Mouse (Mus musculus) megakaryocyte, adult 5-6 weeks (primary cell): ENCODE results near the gene Tbc1d16. TPM values are rescaled to one million over a fixed set of nuclear protein-coding genes. Genes with fewer than 3 reads are reported as not detected.

Source experiments
- ATAC-seq: 2 replicates; pipeline ENCODE4 v1.8.0; 2016; ENCODE audit warnings: mild to moderate bottlenecking, inconsistent platforms; ENCODE audit not compliant: poor library complexity, severe bottlenecking
- total RNA-seq, 2 experiments: library from RNA; stranded (forward) in 1 of 2; stranded (reverse) in 1 of 2; fragments of 153-499, 151-499 nt in 1 of 2; fragments of 221-1000, 200-1000 nt in 1 of 2; gene quantifications; 2 replicates each; pipeline versions ENCODE4 v1.2.3 to v1.2.4; 2015 to 2017

The Tbc1d16 gene
- total RNA-seq, 2 experiments from 2014 or later: 0.59 to 0.71 TPM

GRCm38 (mm10) chr11:119180824-119181582 is 47.3 kb downstream of the Tbc1d16 start:
- no peak for ATAC-seq

GRCm38 (mm10) chr11:119178317-119178716 is 50.0 kb downstream of the Tbc1d16 start:
- no peak for ATAC-seq

GRCm38 (mm10) chr11:119176389-119177179 is 51.7 kb downstream of the Tbc1d16 start:
- no peak for ATAC-seq

GRCm38 (mm10) chr11:119171588-119171987 is 56.7 kb downstream of the Tbc1d16 start:
- no peak for ATAC-seq

- no peak for ATAC-seq
Measured at GRCm38 (mm10) chr11:119168851-119169250, 59.4 kb downstream of the Tbc1d16 start.

- peak; percentile 91 for ATAC-seq
Measured at GRCm38 (mm10) chr11:119165995-119166394, 62.3 kb downstream of the Tbc1d16 start.

GRCm38 (mm10) chr11:119164375-119164774 is 63.9 kb downstream of the Tbc1d16 start:
- ATAC-seq: no peak

GRCm38 (mm10) chr11:119163734-119163992 is 64.6 kb downstream of the Tbc1d16 start:
- no peak for ATAC-seq

GRCm38 (mm10) chr11:119162959-119163733 is 65.2 kb downstream of the Tbc1d16 start:
- ATAC-seq: no peak

GRCm38 (mm10) chr11:119161665-119162064 is 66.6 kb downstream of the Tbc1d16 start:
- ATAC-seq: no peak

- no peak for ATAC-seq
Measured at GRCm38 (mm10) chr11:119160050-119160449, 68.2 kb downstream of the Tbc1d16 start.

- ATAC-seq: no peak
Measured at GRCm38 (mm10) chr11:119159496-119159895, 68.8 kb downstream of the Tbc1d16 start.

GRCm38 (mm10) chr11:119157377-119158189 is 70.7 kb downstream of the Tbc1d16 start:
- no peak for ATAC-seq

GRCm38 (mm10) chr11:119156481-119157254 is 71.6 kb downstream of the Tbc1d16 start:
- no peak for ATAC-seq

- ATAC-seq: no peak
Measured at GRCm38 (mm10) chr11:119155638-119156480, 72.4 kb downstream of the Tbc1d16 start.

GRCm38 (mm10) chr11:119152321-119152831 is 75.9 kb downstream of the Tbc1d16 start:
- ATAC-seq: no peak

- ATAC-seq: no peak
Measured at GRCm38 (mm10) chr11:119151073-119151607, 77.2 kb downstream of the Tbc1d16 start.

- ATAC-seq: no peak
Measured at GRCm38 (mm10) chr11:119150442-119150841, 77.9 kb downstream of the Tbc1d16 start.
